Mouse (Mus musculus) hindbrain, embryonic 15.5 days (tissue): ENCODE measurements at regions not wholly inside any gene's neighbourhood (a gene's known extent, or its start where the extent isn't known, plus 50 kb on each side); places are given as distances from the start of the nearest gene placed in this dataset.
A peak's percentile ranks its signal among the peaks of the same experiment; 100 is the strongest.
"Not testable (repeated sequence)": the region's sequence is repeated elsewhere in the genome, so short reads cannot be mapped to it uniquely, and the experiment has no call there.

Source experiments
- ATAC-seq: fragments of 200-750 bp; cut with Nextera tagmentation; 2 replicates; pipeline ENCODE4 v1.8.0; 2017; ENCODE audit warnings: low read depth, moderate number of reproducible peaks, moderate TSS enrichment; ENCODE audit not compliant: low FRiP score
- H3K27ac ChIP-seq: fragments of 300-500 bp; sonication (generic); replicated peaks from 2 replicates; pipeline ENCODE4 v1.5.1; 2015; ENCODE audit warnings: mild to moderate bottlenecking, inconsistent platforms
- H3K27me3 ChIP-seq: fragments of 300-500 bp; sonication (generic); 2 replicates; pipeline ENCODE4 v1.6.1; 2015; ENCODE audit warnings: control low read depth, inconsistent platforms
- H3K36me3 ChIP-seq: fragments of 300-500 bp; sonication (generic); 2 replicates; pipeline ENCODE4 v1.6.1; 2015; ENCODE audit warnings: control low read depth, inconsistent platforms
- H3K4me1 ChIP-seq: fragments of 300-500 bp; sonication (generic); replicated peaks from 2 replicates; pipeline ENCODE4 v1.6.1; 2015; ENCODE audit warnings: control low read depth, inconsistent platforms
- H3K4me2 ChIP-seq: fragments of 300-500 bp; sonication (generic); 2 replicates; pipeline ENCODE4 v1.6.1; 2015; ENCODE audit warnings: moderate library complexity, mild to moderate bottlenecking, inconsistent platforms
- H3K4me3 ChIP-seq: fragments of 300-500 bp; sonication (generic); 2 replicates; pipeline ENCODE4 v1.5.1; 2015; ENCODE audit warnings: mild to moderate bottlenecking, inconsistent platforms
- H3K9ac ChIP-seq: fragments of 300-500 bp; sonication (generic); 2 replicates; pipeline ENCODE4 v1.6.1; 2015; ENCODE audit warnings: inconsistent platforms
- H3K9me3 ChIP-seq: fragments of 300-500 bp; sonication (generic); 2 replicates; pipeline ENCODE4 v1.6.1; 2016; ENCODE audit warnings: control low read depth, inconsistent platforms
- WGBS: fragments of 180-500 bp; shearing (Covaris S2); methylation state at CpG from one replicate; pipeline ENCODE4 v1.1.7; 2015; 5-methylcytosine and 5-hydroxymethylcytosine counted together

DNA sequence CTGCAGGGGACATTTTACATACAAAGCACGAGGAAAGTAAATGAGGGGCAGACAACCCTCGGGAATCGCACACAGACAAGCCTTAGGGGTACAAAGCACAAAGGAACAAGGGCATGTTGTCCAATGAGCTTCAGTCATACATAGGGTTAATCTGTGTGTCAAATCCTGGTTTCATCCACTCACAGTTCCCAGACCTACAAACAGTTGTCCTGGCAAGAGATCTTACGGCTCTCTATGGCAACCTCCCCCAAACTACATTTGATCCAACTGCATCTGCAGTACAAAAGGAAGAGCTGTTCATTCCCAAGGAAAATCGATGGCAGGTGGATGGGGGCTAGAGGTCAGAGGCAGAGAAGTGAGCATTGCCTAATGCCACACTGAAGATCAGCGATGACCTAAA, 413.9 kb downstream of the Med10 start:
- 35% methylated on average over 6 of the region's 6 CpGs for WGBS
- H3K4me3 ChIP-seq, result no peak overlapping the region
- H3K9me3 ChIP-seq, result no peaks in the 10 kb centered on the region
- ATAC-seq, result no peak
- H3K27me3 ChIP-seq, result no peaks in the 10 kb centered on the region
- no peak overlapping the region for H3K27ac ChIP-seq
- no peak overlapping the region for H3K4me2 ChIP-seq
- H3K4me1 ChIP-seq, result peaks cover 24% of the 10 kb centered on the region
- no peaks in the 10 kb centered on the region for H3K36me3 ChIP-seq
- H3K9ac ChIP-seq, result no peak overlapping the region

DNA sequence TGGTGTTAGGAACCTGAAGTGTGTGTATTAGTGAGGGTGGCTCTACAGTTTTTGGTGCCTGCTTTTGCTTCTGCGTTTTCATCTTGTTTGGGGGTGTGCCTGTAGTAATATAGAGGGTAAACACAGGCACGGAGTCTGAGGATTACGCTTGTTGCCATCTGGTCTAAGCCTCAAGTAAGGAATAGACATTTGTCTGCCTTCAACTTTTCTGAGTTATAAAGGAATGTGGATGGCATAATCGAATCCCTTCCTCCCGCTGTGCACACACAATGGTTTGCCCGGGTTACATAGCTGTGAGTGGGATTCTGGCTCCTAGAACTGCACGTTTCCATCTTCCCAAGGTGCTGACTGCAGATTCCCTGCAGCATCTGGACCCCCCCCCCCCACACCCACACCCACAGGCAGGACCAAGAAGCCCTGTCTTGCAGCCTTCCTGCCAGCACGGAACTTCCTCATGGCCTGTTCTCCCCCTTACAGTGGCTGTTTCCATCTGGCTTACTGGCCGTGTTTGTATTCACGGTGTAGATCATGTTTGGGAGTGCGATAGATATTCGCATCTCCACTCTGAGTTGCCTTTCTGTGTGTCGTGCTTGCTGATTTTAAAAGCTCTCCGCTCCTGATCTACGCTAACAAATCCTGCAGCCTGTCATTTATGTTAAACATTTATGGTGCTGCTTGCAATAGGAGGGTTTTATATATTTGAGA, 415.4 kb downstream of the Med10 start:
- H3K9me3 ChIP-seq, result no peaks in the 10 kb centered on the region
- no peak overlapping the region for H3K9ac ChIP-seq
- H3K27me3 ChIP-seq, result no peaks in the 10 kb centered on the region
- 38% methylated on average over 15 of the region's 15 CpGs for WGBS
- H3K4me1 ChIP-seq, result peaks cover 24% of the 10 kb centered on the region
- H3K4me3 ChIP-seq, result no peak overlapping the region
- H3K36me3 ChIP-seq, result no peaks in the 10 kb centered on the region
- H3K27ac ChIP-seq, result no peak overlapping the region; the same call in 1 of the 2 replicates
- H3K4me2 ChIP-seq, result 0 out of 2 replicates have a peak overlapping the region, but pooled peaks have one; percentile 11
- ATAC-seq, result 0 out of 2 replicates have a peak, but pooled peaks have one; percentile 34

DNA sequence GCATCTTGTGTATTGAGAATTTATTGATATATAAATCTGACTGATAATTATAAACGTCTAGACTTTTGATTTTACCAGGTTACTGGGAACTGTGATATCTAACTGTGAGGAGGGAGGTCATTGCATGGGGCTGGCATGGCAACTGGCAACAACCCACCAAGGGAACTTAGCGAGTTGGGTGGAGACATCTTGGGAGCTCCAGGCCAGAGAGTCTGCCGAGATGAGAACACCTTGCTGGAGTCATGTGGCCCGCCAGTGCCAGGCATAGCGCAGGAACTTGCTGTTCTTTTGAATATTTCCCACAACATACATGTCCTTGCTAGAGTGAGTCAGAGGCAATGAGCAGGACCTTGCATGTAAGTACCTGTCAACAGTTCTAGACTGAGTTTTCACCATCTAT, 413.9 kb downstream of the Ice1 start:
- no peaks in the 10 kb centered on the region for H3K9me3 ChIP-seq
- H3K36me3 ChIP-seq, result no peaks in the 10 kb centered on the region
- H3K4me1 ChIP-seq, result no peaks in the 10 kb centered on the region; the same call in 1 of the 2 replicates
- no peak for ATAC-seq
- no peak overlapping the region for H3K9ac ChIP-seq
- no peak overlapping the region for H3K27ac ChIP-seq
- H3K27me3 ChIP-seq, result no peaks in the 10 kb centered on the region
- H3K4me2 ChIP-seq, result no peak overlapping the region
- 93% methylated on average over 5 of the region's 5 CpGs for WGBS
- H3K4me3 ChIP-seq, result no peak overlapping the region

DNA sequence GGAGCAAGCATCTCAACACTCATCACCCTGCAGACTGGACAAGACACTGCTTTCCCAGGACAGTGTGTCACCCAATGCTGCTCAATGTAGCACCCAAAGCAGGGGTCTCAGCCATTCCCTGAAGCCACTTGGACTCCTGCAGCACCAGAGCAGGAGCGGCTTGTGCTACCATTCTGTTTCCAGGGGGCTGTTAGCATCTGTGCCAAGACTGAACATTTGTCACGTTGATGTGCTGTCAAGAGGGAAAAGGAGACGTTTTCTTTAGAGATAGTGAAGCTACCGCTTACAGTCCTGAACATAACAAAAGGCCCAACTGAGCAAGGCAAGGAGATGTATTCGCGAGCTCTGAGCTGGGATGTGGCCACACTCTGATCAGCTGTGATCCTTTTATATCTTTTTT, 410.3 kb downstream of the Ice1 start:
- WGBS, result 44% methylated on average over 6 of the region's 6 CpGs

DNA sequence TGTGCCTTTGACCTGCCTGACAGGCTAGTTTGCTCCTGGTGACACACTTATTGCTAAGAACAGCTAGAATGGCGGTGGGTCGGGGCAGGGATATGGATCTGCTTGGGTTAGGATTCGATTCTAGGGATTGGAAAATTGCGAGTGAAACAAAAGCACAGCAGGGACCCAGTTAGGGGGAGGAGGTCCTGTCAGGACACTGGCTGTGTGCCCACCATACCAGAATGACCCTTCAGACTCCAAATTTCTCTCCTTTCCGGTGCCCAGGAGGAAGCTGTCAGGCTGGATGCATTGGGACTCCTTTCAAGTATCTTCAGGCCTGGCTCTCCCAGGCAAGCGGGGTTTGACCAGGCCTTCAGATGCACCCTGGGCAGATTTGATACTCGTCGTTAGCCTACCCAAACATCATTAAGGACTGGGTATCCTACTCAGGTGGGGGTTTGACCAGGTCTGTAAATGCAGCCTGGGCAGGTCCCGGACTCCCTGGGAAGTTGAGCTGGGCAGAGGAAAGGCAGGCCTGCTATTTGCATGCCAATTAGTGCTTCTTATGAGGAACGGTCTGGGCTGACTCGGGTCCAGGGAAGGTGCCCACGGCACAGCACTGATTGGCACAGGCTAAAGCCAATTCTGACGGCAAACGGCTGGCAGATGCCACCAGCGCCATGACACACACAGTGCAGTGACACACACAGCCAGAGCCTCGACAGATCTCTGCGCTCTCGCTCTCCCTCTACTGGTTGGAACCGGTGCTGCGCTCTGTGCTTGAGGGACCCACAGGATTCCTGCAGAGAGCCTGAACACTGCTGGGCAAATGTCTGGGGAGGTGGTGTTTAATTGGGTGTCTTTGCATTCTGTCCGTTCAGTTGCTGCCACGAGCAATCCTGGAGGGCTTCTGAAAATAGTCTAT, 403.3 kb downstream of the Ice1 start:
- Histone ChIP-seq H3K9ac (no peak overlapping the region), H3K27me3 (no peaks in the 10 kb centered on the region), H3K27ac (no peak overlapping the region), H3K4me3 (no peak overlapping the region), H3K9me3 (no peaks in the 10 kb centered on the region), H3K4me1 (peaks cover 6% of the 10 kb centered on the region), H3K4me2 (peak overlapping the region; percentile 30; the same call in 1 of the 2 replicates), H3K36me3 (no peaks in the 10 kb centered on the region)
- 23% methylated on average over 22 of the region's 22 CpGs for WGBS
- ATAC-seq, result peak; percentile 91

More for the DNA sequence above, 410.3 kb downstream of the Ice1 start:
- Histone ChIP-seq H3K9ac (no peak overlapping the region), H3K27ac (no peak overlapping the region), H3K4me1 (no peaks in the 10 kb centered on the region), H3K4me2 (no peak overlapping the region), H3K36me3 (no peaks in the 10 kb centered on the region), H3K4me3 (no peak overlapping the region), H3K27me3 (no peaks in the 10 kb centered on the region), H3K9me3 (no peaks in the 10 kb centered on the region)
- ATAC-seq, result no peak

DNA sequence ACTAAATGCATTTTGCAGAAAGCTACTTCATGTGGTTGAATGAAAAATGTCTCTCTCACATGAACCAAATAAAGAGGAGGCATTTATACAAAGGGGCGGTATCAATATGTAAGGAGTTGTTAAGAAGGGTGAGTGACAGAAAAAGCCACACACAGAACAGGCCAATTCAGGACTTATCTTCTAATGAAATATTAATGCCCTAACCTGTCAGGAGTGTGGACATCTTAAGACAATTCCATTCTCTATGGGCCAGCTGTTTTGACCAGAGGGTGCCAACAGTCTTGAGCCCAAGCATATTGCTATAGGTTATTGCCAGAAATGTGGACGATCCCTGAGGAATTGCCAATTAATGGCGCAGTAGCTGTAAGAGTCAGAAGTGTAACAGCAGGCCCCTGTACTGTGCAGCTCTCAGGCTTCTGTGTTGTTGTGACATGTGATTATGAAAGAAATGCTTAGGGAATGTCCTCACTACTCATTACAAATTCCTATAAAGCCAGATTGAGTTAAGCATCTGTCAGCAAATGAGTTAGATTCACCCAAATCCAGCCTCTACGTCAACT, 393.8 kb downstream of the Ice1 start:
- H3K9me3 ChIP-seq, result no peaks in the 10 kb centered on the region
- WGBS, result 68% methylated on average over 4 of the region's 4 CpGs
- H3K4me1 ChIP-seq, result no peaks in the 10 kb centered on the region
- no peak overlapping the region for H3K9ac ChIP-seq
- H3K4me2 ChIP-seq, result no peak overlapping the region
- H3K27ac ChIP-seq, result no peak overlapping the region
- H3K36me3 ChIP-seq, result no peaks in the 10 kb centered on the region
- ATAC-seq, result no peak
- no peak overlapping the region for H3K4me3 ChIP-seq
- H3K27me3 ChIP-seq, result no peaks in the 10 kb centered on the region

DNA sequence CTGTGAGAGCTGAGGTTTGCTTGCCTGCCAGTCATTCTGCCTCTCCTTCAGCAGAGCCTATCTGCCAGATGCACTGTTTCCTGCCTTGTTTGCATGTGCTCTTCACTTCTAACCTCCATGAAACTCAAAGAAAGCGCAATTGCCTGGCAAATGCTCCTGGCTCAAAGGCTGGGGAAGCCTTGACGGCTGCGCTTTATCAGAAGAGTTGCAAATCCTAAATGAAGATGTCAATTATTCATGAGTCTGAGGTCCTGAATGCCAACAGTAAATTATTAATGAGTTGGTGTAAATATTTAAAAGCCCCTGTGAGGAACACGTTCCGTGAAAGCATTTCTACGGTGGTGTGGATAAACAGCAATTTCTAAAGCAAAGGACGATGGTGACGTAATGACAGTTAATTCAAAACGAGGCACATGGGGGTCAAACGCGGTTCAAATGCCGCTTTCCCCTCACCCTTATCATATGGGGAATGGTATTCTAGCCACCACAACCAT, 377.4 kb downstream of the Ice1 start:
- peaks cover 8% of the 10 kb centered on the region for H3K4me1 ChIP-seq
- no peaks in the 10 kb centered on the region for H3K27me3 ChIP-seq
- H3K9ac ChIP-seq, result no peak overlapping the region
- H3K36me3 ChIP-seq, result no peaks in the 10 kb centered on the region
- 26% methylated on average over 12 of the region's 12 CpGs for WGBS
- H3K9me3 ChIP-seq, result no peaks in the 10 kb centered on the region
- peak overlapping the region; percentile 39 for H3K4me2 ChIP-seq
- no peak overlapping the region for H3K27ac ChIP-seq
- peak; percentile 63; the same call in 1 of the 2 replicates for ATAC-seq
- no peak overlapping the region for H3K4me3 ChIP-seq

DNA sequence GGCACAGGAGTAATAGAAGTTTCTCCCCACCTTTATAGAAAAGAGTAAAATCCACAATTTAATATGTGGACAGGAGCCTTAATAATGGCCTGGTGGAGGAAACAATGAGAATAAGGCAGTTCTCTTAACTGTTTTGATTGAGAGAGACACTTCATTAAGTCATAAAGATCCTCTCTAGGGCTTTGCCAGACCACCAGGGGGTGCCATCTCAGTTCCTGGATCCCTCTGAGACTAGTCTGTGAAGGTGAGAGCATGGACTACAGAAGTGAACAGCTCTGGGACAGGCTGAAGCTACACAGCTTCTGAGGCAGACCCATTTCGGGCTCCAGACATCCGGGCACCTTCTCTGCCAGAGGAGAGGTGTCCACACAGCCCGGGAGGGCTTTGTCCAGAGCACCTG, 373.8 kb downstream of the Ice1 start:
- Histone ChIP-seq H3K36me3 (no peaks in the 10 kb centered on the region), H3K4me3 (no peak overlapping the region), H3K9ac (no peak overlapping the region), H3K4me1 (peaks cover 8% of the 10 kb centered on the region), H3K9me3 (no peaks in the 10 kb centered on the region), H3K27me3 (no peaks in the 10 kb centered on the region), H3K27ac (no peak overlapping the region), H3K4me2 (no peak overlapping the region)
- WGBS, result 93% methylated on average over 3 of the region's 3 CpGs
- no peak for ATAC-seq

DNA sequence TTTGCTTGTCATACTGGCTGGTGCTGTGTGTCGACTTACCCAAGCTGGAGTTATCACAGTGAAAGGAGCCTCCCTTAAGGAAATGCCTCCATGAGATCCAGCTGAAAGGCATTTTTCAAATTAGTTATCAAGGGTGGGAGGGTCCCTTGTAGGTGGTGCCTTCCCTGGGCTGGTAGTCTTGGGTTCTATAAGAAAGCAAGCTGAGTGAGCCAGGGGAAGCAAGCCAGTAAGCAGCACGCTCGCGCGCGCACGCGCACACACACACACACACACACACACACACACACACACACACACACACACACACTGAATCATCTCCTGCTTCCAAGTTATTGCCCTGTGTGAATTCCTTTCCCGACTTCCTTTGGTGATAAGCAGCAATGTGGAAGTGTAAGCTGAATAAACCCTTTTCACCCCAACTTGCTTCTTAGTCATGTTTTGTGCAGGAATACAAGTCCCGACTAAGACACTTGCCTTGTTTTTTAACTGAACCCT, 360.5 kb downstream of the Ice1 start:
- ATAC-seq, H3K4me2 ChIP-seq, H3K27me3 ChIP-seq, H3K4me3 ChIP-seq, H3K27ac ChIP-seq, H3K36me3 ChIP-seq, H3K9ac ChIP-seq, H3K9me3 ChIP-seq: not testable (repeated sequence)
- 90% methylated on average over 10 of the region's 10 CpGs for WGBS
- H3K4me1 ChIP-seq, result peaks cover 11% of the 10 kb centered on the region

DNA sequence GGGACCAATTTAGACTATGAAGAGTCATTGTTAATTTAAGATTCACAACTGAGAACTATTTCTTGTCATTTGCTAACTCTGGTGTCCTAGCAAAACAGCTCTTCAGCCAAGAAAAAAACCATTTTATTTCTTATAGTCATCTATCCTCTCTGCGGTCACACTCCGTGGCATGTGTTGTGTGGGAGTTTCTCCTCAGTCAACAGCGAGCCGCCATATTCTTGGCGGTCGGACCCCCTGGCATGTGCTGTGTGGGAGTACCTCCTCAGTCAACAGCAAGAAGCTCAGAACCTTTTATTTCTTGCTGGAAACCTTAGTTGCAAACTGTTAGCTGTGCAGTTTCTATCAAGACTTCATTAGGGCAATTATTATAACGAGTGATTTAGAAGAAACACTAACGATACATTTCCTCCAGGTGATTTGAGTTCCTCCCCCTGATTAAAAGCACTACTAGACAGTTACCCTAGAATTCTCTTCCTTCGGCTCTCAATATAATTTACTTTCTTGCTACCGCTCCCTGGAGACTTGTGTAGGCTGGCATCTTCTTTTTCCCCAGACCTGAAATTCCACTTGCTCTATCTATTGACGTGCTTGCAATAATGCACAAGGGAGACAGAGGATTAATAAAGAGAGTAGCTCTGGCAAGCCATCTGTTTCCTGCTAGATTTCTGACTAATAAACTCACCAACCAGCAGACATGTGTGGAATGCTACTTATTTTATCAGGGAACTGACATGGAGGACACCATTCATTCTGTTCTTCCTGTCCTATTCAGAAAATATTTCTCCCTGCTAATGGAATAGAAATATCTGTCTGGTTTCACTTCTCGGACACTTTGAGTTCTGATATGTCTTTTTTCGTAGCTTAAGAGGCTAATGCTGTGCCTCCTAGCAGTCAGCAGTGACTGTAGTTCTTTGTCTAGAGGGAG, 359.5 kb downstream of the Ice1 start:
- Histone ChIP-seq H3K36me3 (no peaks in the 10 kb centered on the region), H3K27ac (peak overlapping the region; percentile 43), H3K4me3 (no peak overlapping the region), H3K4me1 (peaks cover 17% of the 10 kb centered on the region), H3K9me3 (no peaks in the 10 kb centered on the region), H3K27me3 (no peaks in the 10 kb centered on the region), H3K4me2 (no peak overlapping the region), H3K9ac (no peak overlapping the region)
- 63% methylated on average over 13 of the region's 13 CpGs for WGBS
- no peak for ATAC-seq
